Mouse (Mus musculus) heart, postnatal 25 days (tissue): ENCODE measurements around the gene Ifnl3. TPM values are rescaled to one million over a fixed set of nuclear protein-coding genes. Genes with fewer than 3 reads are reported as not detected.

Experiments
- DNase-seq: peaks from one replicate; pipeline ENCODE4 v3.0.0; 2022; ENCODE audit warnings: low spot score
- intact Hi-C: fragments of 180-260 bp; cut with DNase I; formaldehyde crosslinking; loops from one replicate; pipeline ENCODE4 v1.15.1; 2025
- total RNA-seq, 2 experiments: library from RNA; stranded (reverse); gene quantifications; 2 replicates each; pipeline ENCODE4 v1.2.3; 2021

The Ifnl3 gene
- total RNA-seq, 2 experiments from 2014 or later, result not detected

- no peak for DNase-seq
- intact Hi-C loops, result no loop called here
These were observed 22.6 kb downstream of the Ifnl3 start for GRCm38 (mm10) chr7:28545048-28545890.

GRCm38 (mm10) chr7:28545891-28546210 is 23.2 kb downstream of the Ifnl3 start:
- DNase-seq, result no peak
- intact Hi-C loops, result no loop called here

GRCm38 (mm10) chr7:28546649-28547048 is 24.0 kb downstream of the Ifnl3 start:
- intact Hi-C loops, result no loop called here
- DNase-seq, result no peak

DNA sequence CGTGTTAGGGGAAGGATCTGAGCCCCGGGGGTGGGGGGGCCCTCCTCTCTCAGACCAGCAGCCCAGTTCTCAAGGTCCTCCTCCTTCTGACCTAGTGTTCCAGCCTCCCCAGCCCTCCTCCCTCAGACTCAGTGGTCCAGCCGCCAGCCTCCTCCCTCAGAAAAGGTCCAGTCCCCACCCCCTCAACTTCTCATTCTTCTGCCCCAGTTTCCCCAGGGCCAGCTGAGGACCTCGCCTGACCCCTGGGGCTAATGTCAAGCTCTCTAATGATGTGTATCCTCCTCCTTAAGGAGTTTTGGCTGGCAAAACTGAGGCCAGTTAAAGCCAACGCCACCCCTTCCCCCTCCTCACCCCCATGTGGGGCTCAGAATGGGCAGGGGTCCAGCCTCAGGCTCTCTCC is 24.5 kb downstream of the Ifnl3 start, which contains the start of gene Nccrp1:
Gene Nccrp1 (minus strand): TSS at position 101 of the 400 bp plus-strand sequence.
- DNase-seq, result no peak
- intact Hi-C loops, result no loop called here

- intact Hi-C loops, result no loop called here
- no peak for DNase-seq
These were observed 25.0 kb downstream of the Ifnl3 start for GRCm38 (mm10) chr7:28547628-28548027.

DNA sequence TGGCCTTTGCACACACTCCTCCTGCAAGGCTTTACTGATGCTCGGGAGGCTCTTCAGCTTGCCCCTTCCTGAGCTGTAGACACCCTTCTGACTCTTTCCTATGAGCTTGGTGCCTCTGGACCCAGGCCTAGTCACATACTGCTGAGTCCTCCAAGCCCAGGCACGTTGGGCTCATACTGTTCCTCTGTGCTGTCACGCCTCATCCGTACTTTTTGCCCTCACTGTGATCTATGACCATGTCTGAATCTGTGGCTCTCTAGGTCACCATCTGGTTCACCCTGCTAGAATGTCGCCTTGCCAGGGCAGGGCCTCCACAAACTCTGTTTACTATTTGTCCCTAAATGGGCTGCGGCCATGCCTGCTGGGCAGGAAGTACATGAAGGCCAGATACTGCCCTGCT is 30.4 kb downstream of the Ifnl3 start:
- intact Hi-C loops, result no loop called here
- no peak for DNase-seq

- DNase-seq, result no peak
- intact Hi-C loops, result no loop called here
These were observed 33.4 kb downstream of the Ifnl3 start for GRCm38 (mm10) chr7:28555939-28556535.

DNA sequence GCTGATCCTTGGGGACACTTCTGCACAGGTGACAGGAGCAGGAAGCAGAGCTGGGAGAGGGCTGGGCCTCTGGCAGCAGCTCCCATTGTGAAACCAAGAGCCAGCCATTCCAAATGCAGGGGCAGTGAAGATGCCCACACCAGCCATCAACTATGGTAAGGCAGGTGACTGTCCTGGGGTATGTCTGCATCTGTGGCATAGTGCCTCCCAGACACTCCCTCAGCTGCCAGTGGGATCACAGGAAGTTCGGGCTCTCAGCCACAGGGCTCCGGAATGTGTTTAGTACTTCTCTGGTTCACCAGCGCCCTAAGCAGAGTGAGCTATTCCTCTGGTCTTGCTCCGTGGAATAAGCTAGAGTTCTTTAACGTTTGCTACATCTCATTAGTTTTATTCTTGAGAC is 34.4 kb downstream of the Ifnl3 start:
- intact Hi-C loops, result no loop called here
- no peak for DNase-seq

DNA sequence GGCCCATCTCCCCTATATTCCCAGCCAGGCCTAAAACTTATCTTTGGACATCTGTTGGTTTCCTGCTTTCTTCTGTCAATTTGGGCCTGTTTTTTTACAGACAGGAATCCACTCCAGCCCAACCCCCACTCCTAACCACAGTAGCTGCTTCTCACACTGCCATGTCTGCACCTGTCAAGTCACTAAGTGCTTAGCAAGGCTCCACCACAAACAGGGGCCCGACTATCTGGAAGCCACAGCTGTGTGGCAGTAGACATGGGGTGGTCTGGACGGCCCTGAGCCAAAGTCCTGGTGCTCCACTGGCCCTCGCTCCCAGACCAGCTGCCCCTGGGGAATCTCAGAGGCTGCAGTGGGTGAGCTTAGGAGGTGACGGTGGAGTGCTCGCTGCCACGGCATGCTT is 35.1 kb downstream of the Ifnl3 start:
- no peak for DNase-seq
- intact Hi-C loops, result no loop called here

- intact Hi-C loops, result no loop called here
These were observed 35.9 kb downstream of the Ifnl3 start for GRCm38 (mm10) chr7:28558486-28558885.

DNA sequence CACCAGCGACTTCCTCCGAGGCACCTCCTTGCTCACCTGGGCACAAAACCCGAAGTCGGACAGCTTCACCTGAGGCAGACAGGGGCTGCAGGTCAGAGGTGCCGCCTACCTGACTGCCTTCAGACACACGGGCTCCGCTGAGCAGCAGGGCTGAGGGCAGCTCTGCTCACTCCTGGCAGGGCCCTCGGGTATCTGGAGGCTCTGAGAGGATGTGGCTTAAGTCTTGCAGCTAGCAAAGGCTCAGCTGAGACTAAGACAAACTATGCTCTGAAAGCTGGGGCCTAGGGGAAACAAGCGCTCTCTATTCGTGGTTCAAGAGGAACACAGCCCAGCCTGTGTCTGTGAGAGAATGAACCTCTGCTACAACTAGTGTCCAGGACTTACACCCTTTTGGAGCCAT is 38.2 kb downstream of the Ifnl3 start:
- intact Hi-C loops, result no loop called here
- no peak for DNase-seq

More at GRCm38 (mm10) chr7:28558486-28558885, 35.9 kb downstream of the Ifnl3 start:
- DNase-seq, result peak; percentile 44

- DNase-seq, result no peak
These were observed 39.3 kb downstream of the Ifnl3 start for GRCm38 (mm10) chr7:28561967-28562366.

GRCm38 (mm10) chr7:28562371-28562770 is 39.7 kb downstream of the Ifnl3 start:
- intact Hi-C loops, result no loop called here

More at GRCm38 (mm10) chr7:28561967-28562366, 39.3 kb downstream of the Ifnl3 start:
- intact Hi-C loops, result no loop called here

GRCm38 (mm10) chr7:28562951-28563350 is 40.3 kb downstream of the Ifnl3 start:
- no peak for DNase-seq
- intact Hi-C loops, result no loop called here

More at GRCm38 (mm10) chr7:28562371-28562770, 39.7 kb downstream of the Ifnl3 start:
- DNase-seq, result no peak

GRCm38 (mm10) chr7:28565407-28565806 is 42.8 kb downstream of the Ifnl3 start:
- DNase-seq, result no peak
- intact Hi-C loops, result no loop called here

- intact Hi-C loops, result no loop called here
These were observed 44.9 kb downstream of the Ifnl3 start for GRCm38 (mm10) chr7:28567539-28567938.

DNA sequence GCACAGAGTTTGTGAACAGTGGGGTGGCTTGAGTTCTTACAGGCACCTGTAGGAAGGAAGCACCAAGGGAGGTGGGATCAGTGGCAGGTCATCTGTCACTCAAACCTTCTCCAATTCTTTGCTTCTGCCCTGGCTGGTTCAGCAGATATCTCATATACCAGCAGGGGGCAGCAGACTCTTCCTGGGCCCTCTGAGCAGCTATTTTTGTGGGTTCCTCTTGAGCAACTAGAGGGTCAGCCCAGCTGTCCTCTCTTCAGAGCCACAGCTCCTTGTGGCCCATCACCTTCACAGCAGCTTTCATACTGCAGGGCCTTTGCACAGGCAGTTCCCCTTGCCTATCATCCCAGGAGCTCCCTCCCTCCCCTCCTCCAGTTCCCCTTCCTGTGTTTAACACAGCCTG is 45.6 kb downstream of the Ifnl3 start:
- peak; percentile 25 for DNase-seq
- intact Hi-C loops, result loop anchor here (1.0 kb wide), 1 partner anchor 33 kb away; no protein-coding TSS in a partner anchor

More at GRCm38 (mm10) chr7:28567539-28567938, 44.9 kb downstream of the Ifnl3 start:
- DNase-seq, result no peak

- intact Hi-C loops, result no loop called here
These were observed 47.8 kb downstream of the Ifnl3 start for GRCm38 (mm10) chr7:28570291-28570981.

DNA sequence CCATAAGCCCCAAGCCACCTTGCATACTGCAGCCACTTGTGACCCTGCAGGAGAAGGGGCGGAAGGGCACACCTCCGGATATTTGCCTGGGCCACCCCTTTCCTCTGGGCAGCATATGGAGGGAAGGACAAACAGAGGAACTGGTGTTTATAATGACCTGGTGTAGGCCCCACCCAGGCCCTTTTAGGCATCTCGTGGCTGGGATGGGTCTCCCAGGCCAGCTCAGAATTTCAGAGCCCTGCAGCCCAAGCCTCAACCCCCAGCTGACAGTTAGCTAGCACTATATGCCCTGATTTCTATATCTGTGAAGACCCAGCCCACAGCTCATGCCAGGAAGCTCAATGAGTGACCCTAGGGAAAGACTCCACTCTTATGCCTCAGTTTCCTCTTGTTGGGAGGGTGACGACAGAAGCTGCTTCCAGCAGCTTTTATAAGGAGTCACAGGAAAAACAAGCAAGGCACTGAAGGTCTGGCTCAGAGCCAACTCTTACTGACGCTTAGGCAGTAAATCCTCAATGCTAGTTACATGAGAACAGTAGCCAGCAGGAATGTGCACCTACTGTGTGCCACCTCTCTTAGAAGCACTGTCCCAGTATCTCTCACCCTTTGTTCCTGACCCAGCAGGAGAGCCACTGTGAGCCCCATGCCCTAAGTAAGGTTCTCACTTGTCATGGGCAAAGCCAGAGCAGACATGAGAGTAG is 48.5 kb downstream of the Ifnl3 start:
- DNase-seq, result no peak
- intact Hi-C loops, result no loop called here

More at GRCm38 (mm10) chr7:28570291-28570981, 47.8 kb downstream of the Ifnl3 start:
- DNase-seq, result no peak

DNA sequence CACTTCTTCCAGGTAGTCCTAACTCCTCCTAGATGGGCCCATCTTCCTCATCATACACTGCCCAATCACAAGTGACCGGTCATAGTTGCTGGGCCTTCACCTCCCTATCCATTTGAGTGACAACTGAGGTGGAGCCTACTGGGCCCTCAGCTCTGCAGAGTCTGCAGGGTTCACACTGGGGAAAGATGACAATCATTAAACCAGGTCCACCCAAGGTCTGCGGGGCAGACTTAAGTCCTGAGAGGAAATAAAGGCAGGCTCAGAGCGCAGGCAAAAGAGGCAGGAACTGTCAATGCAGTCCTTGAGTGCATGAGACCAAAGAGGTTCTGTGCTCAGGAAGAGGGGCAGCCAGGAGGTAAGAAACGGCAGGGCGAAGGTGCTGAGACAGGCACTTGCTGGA is 50.1 kb downstream of the Ifnl3 start:
- no peak for DNase-seq
- intact Hi-C loops, result no loop called here
